Mouse (Mus musculus): ENCODE measurements around the gene Slc1a3.

Gene Slc1a3

GRCm38 (mm10) chr15:8615511-8616224, 94.9 kb downstream of the Slc1a3 start:
- DNase-seq (ENCODE audit: low read depth, low spot score), result no peak

- DNase-seq (ENCODE audit: low read depth, low spot score), result no peak
Observed at GRCm38 (mm10) chr15:8614701-8615100, 95.9 kb downstream of the Slc1a3 start.

GRCm38 (mm10) chr15:8605538-8606188, 104.9 kb downstream of the Slc1a3 start:
- no peak for DNase-seq (ENCODE audit: low read depth, low spot score)

DNA sequence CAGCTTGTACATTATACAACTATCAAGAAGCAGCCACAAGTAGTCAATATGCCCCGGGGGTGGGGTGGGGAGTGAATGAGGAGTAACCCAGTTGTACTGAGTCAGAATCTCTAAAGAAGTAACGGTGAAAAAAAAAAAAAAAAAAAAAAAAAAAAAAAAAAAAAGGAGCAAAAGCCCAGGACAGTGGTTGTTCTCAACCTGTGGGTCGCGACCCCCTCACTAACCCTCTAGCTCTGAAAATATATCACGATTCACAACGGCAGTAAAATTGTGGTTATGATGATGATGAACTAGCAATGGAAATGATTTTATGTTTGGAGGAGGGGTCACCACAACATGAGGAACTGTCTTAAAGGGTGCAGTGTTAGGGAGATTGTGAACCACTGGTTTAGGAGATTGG, 108.2 kb downstream of the Slc1a3 start:
- DNase-seq (ENCODE audit: low read depth, low spot score), result no peak

DNA sequence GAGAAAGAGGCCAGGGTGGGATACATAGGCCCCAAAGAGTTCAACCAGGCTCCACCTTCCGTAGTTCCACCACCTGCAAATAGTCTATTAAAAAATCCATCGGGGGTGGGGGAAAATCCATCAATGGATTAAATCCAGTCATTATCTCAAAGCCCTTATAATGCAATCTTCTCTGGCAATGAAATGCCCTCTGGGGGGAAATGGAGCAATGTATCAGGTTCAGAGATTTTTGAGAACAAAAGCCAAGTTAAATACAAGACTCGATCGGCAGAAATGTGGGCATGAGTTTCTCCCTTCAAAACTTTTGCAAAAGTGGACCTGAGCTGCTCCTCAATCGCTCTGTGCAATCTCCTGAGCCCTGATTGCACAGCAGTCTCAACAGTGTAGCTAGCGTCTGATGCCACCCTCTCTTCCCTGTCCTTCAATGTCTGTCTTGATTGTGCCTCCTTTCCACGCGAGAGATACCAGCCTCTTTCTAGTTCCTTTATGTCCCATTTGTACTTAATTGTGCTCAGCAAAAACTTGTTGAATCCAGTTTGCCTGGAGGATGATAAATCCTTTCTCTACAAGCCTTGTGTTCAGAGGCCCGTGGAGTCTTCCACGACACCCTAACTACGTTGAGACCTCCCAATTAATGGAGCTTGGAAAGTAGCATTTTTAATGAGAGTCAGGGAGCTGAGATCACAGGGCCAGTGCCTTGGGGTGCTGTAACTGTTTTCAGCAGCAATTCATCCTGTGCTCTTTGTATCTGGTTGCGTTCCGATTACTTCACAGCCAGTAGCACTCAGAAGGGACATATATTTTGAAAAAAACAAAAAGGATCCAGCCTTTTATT, 109.0 kb downstream of the Slc1a3 start:
- no peak for DNase-seq (ENCODE audit: low read depth, low spot score)

DNA sequence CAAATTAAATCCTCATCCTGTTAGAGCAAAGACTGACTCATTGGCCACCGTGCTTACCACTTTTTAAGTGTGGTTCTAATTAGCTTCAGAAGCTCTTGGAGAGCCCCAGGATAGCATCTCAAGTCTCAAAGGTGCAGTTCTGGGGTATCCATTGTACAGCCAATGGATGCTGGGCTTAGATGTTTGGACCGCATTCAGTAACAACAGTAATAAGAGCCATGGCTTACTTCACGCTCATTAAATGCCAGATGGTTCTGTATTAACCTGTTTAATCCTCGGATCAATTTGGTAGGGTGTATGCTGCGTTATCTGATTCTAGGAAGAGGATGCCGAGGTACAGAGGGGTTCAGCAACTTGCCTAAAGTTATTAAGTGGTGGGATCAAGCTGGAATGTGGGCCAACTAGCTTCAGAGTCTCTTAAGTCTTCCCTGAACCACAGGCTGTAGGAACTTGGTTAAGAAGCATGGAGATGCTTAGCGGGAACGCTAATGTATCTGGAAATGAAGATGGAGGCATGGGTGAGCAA, 114.1 kb downstream of the Slc1a3 start:
- no peak for DNase-seq (ENCODE audit: low read depth, low spot score)

GRCm38 (mm10) chr15:8595226-8595625, 115.3 kb downstream of the Slc1a3 start:
- no peak for DNase-seq (ENCODE audit: low read depth, low spot score)

GRCm38 (mm10) chr15:8589503-8590116, 121.0 kb downstream of the Slc1a3 start:
- peak; percentile 83 for DNase-seq (ENCODE audit: low read depth, low spot score)

- no peak for DNase-seq (ENCODE audit: low read depth, low spot score)
Observed at GRCm38 (mm10) chr15:8588065-8588464, 122.5 kb downstream of the Slc1a3 start.

GRCm38 (mm10) chr15:8586822-8587281, 123.7 kb downstream of the Slc1a3 start:
- no peak for DNase-seq (ENCODE audit: low read depth, low spot score)
